Mouse (Mus musculus) brain, adult 2 months (tissue): ENCODE measurements around the gene Retsat.

ENCODE experiments used
- DNase-seq: peaks from one replicate; pipeline ENCODE4 v3.0.0; 2011; ENCODE audit warnings: low read depth, low spot score

The Retsat gene

GRCm38 (mm10) chr6:72623661-72624402 lies 25.6 kb downstream of the Retsat start:
- no peak for DNase-seq

GRCm38 (mm10) chr6:72626391-72626790 lies 28.1 kb downstream of the Retsat start:
- no peak for DNase-seq

- DNase-seq = no peak
These were observed 29.0 kb downstream of the Retsat start for GRCm38 (mm10) chr6:72627276-72627675.

GRCm38 (mm10) chr6:72630370-72630769 lies 32.1 kb downstream of the Retsat start:
- DNase-seq = no peak

- DNase-seq = no peak
These were observed 32.7 kb downstream of the Retsat start for GRCm38 (mm10) chr6:72630961-72631360.

- DNase-seq = no peak
These were observed 33.4 kb downstream of the Retsat start for GRCm38 (mm10) chr6:72631700-72632099.

- no peak for DNase-seq
These were observed 36.0 kb downstream of the Retsat start for GRCm38 (mm10) chr6:72634311-72634710.

GRCm38 (mm10) chr6:72635760-72636431 lies 37.6 kb downstream of the Retsat start:
- peak; percentile 69 for DNase-seq

- no peak for DNase-seq
These were observed 38.7 kb downstream of the Retsat start for GRCm38 (mm10) chr6:72636940-72637339.

- DNase-seq = no peak
These were observed 43.1 kb downstream of the Retsat start for GRCm38 (mm10) chr6:72641218-72641954.

GRCm38 (mm10) chr6:72644576-72644975 lies 46.3 kb downstream of the Retsat start:
- no peak for DNase-seq

- DNase-seq = no peak
These were observed 47.1 kb downstream of the Retsat start for GRCm38 (mm10) chr6:72645364-72645763.

GRCm38 (mm10) chr6:72647383-72647820 lies 49.1 kb downstream of the Retsat start:
- DNase-seq = peak; percentile 87

- no peak for DNase-seq
These were observed 49.8 kb downstream of the Retsat start for GRCm38 (mm10) chr6:72648002-72648595.

GRCm38 (mm10) chr6:72650338-72650851 lies 52.1 kb downstream of the Retsat start:
- DNase-seq = peak; percentile 89

GRCm38 (mm10) chr6:72653419-72653818 lies 55.1 kb downstream of the Retsat start:
- no peak for DNase-seq

- DNase-seq = no peak
These were observed 56.1 kb downstream of the Retsat start for GRCm38 (mm10) chr6:72654355-72654754.

- peak; percentile 64 for DNase-seq
These were observed 57.2 kb downstream of the Retsat start for GRCm38 (mm10) chr6:72655309-72656052.

GRCm38 (mm10) chr6:72656053-72656442 lies 57.8 kb downstream of the Retsat start:
- DNase-seq = no peak

GRCm38 (mm10) chr6:72658006-72658405 lies 59.7 kb downstream of the Retsat start:
- peak; percentile 58 for DNase-seq
